Mouse (Mus musculus) hindbrain, embryonic 16.5 days (tissue): ENCODE data around the gene Neurod2. TPM values are rescaled to one million over a fixed set of nuclear protein-coding genes. Genes with fewer than 3 reads are reported as not detected.

ENCODE experiments used
- ATAC-seq: fragments of 200-750 bp; cut with Nextera tagmentation; 2 replicates; pipeline ENCODE4 v1.8.0; 2017; ENCODE audit warnings: moderate TSS enrichment, moderate library complexity
- H3K27ac ChIP-seq: fragments of 300-500 bp; sonication (generic); 2 replicates; pipeline ENCODE4 v1.5.1; 2014; ENCODE audit warnings: low read depth, mild to moderate bottlenecking, control low read depth, low read length, moderate library complexity
- H3K27me3 ChIP-seq: fragments of 300-500 bp; sonication (generic); replicated peaks from 2 replicates; pipeline ENCODE4 v1.6.1; 2014; ENCODE audit warnings: low read length; ENCODE audit not compliant: control insufficient read depth, insufficient read depth
- H3K36me3 ChIP-seq: fragments of 300-500 bp; sonication (generic); 2 replicates; pipeline ENCODE4 v1.6.1; 2014; ENCODE audit warnings: mild to moderate bottlenecking, low read length, moderate library complexity, mixed read lengths; ENCODE audit not compliant: control insufficient read depth, insufficient read depth
- H3K4me1 ChIP-seq: fragments of 300-500 bp; sonication (generic); 2 replicates; pipeline ENCODE4 v1.6.1; 2014; ENCODE audit warnings: low read depth, low read length; ENCODE audit not compliant: control insufficient read depth, insufficient read depth
- H3K4me2 ChIP-seq: fragments of 300-500 bp; sonication (generic); 2 replicates; pipeline ENCODE4 v1.6.1; 2014; ENCODE audit warnings: mild to moderate bottlenecking, low read length, control low read depth, moderate library complexity
- H3K4me3 ChIP-seq: fragments of 300-500 bp; sonication (generic); 2 replicates; pipeline ENCODE4 v1.5.1; 2014; ENCODE audit warnings: mild to moderate bottlenecking, low read length, control low read depth, moderate library complexity
- H3K9ac ChIP-seq: fragments of 300-500 bp; sonication (generic); 2 replicates; pipeline ENCODE4 v1.6.1; 2014; ENCODE audit warnings: low read depth, mild to moderate bottlenecking, control low read depth, low read length, moderate library complexity
- H3K9me3 ChIP-seq: fragments of 300-500 bp; sonication (generic); 2 replicates; pipeline ENCODE4 v1.6.1; 2014; ENCODE audit warnings: mild to moderate bottlenecking, low read length, moderate library complexity; ENCODE audit not compliant: control insufficient read depth
- WGBS: fragments of 180-500 bp; shearing (Covaris S2); extraction: QIAGEN DNeasy Blood & Tissue Kit; methylation state at CpG from one replicate; pipeline ENCODE4 v1.1.7; 2014; 5-methylcytosine and 5-hydroxymethylcytosine counted together
- polyA plus RNA-seq: library from polyadenylated mRNA; unstranded; fragments of >200 nt; fragmentation: Nextera tagmentation; extraction: Ambion mirVana; gene quantifications from 2 replicates; pipeline ENCODE4 v1.2.1, GENCODE M21; 2015

Neurod2 gene
- polyA plus RNA-seq, 1 experiment from 2014 or later: 23.4 TPM

DNA sequence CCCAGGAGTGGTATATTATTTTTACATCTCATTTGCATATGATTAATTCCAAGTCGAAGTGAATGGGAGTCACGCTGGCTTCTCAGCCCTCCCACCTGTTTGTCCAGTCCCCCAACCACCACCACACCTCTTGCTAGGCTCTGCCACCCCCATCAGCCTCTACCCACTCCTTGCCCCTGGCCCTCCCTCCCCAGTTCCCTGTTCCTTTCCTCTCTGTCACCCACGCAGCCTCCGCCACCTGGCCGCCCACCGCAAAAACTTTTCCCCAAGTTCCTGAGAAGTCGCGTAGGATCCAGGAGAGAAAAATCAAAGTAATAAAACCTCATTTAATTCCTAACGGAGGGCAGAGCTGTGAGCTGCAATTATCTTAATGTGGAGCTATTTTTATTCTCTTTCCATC, 16.7 kb upstream of the Neurod2 start:
- no peak overlapping the region for H3K9ac ChIP-seq

DNA sequence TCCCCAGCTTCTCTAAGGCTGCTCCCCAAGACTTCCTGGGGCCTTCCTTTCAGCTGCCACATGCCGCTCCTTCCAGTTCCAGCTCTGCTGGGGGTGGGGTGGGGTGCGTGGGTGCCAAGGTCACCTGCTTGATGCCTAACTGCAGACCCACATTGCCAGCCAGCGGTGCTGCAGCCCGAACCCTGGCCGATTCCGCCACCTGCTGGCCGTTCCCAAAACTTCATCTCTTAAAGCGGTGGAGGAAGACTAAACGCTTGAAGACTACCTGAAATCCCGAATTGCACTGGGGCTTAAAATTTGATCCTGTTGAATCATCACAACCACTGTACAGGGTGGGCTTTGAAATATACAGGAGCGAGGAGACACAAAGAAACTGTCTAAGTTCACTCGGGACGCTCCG, 15.8 kb upstream of the Neurod2 start:
- Histone ChIP-seq H3K27ac (no peak overlapping the region), H3K27me3 (peaks cover 44% of the 10 kb centered on the region), H3K36me3 (no peaks in the 10 kb centered on the region), H3K4me1 (peaks cover 24% of the 10 kb centered on the region), H3K9ac (no peak overlapping the region; the same call in 1 of the 2 replicates), H3K4me2 (peak overlapping the region; percentile 50), H3K4me3 (peak overlapping the region; percentile 25), H3K9me3 (no peaks in the 10 kb centered on the region)
- WGBS: 2% methylated on average over 14 of the region's 14 CpGs
- ATAC-seq: no peak

More for the DNA sequence above, 16.7 kb upstream of the Neurod2 start:
- 12% methylated on average over 9 of the region's 9 CpGs for WGBS
- Histone ChIP-seq H3K27ac (no peak overlapping the region), H3K4me2 (no peak overlapping the region), H3K4me1 (peaks cover 24% of the 10 kb centered on the region), H3K4me3 (no peak overlapping the region), H3K27me3 (peaks cover 54% of the 10 kb centered on the region), H3K36me3 (no peaks in the 10 kb centered on the region), H3K9me3 (no peaks in the 10 kb centered on the region)
- no peak for ATAC-seq

DNA sequence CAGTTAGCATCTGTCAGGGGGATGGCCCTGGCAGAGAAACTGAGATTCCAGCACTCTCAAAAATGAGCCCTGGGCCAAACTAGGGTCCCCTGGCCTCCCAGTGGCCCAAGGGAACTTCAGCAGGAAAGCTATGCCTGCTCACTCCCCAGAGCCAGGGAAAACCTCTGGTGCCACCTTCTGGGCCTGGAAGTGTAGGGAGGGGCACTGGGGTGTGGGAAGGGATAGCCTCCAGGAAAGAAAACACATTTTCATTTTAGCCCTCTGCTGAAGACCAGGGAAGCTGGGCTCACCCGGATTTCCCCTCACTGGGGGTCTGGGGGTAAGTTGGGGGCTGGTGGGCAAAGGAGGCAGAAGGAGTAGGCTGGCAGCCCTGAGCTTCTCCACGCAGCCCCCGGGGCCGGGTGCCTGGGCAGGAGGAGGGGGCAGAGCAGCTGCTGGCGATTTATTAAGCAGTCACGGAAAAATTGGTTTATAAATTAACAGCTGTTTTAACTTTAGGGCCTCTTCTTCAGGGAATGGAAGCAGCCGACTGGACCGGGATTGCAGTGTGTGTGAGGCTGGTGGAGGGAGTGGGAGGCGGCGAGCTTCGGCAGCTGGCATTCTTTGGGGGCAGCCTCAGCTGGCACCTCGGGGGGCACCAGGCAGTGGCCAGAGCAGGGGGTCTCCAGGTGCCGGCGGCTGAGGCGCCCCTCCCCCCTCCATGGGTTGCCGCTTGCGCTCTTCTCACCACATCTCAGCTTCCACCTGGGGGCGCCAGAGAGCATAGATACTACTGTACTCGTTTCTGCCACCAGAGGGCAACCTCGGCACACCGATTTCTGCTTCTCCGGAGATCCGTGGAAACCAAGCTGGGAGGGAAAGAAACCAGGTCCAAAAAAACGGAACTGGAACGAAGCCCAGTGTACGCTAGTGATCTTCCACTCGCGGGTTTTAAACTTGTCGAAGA, 12.8 kb upstream of the Neurod2 start:
- ATAC-seq: peak; percentile 30
- peak overlapping the region; percentile 54 for H3K9ac ChIP-seq
- H3K27me3 ChIP-seq: peaks cover 32% of the 10 kb centered on the region
- H3K4me1 ChIP-seq: peaks cover 24% of the 10 kb centered on the region
- no peaks in the 10 kb centered on the region for H3K36me3 ChIP-seq
- peak overlapping the region; percentile 64 for H3K4me2 ChIP-seq
- no peaks in the 10 kb centered on the region for H3K9me3 ChIP-seq
- under 1% methylated on average over 28 of the region's 29 CpGs for WGBS
- peak overlapping the region; percentile 39; the same call in 1 of the 2 replicates for H3K27ac ChIP-seq
- peak overlapping the region; percentile 39 for H3K4me3 ChIP-seq

- Histone ChIP-seq H3K4me3 (no peak overlapping the region), H3K27ac (no peak overlapping the region), H3K9ac (no peak overlapping the region), H3K4me1 (peaks cover 23% of the 10 kb centered on the region), H3K27me3 (peaks cover 33% of the 10 kb centered on the region), H3K36me3 (no peaks in the 10 kb centered on the region), H3K4me2 (no peak overlapping the region), H3K9me3 (no peaks in the 10 kb centered on the region)
- no peak for ATAC-seq
- 49% methylated on average over 4 of the region's 4 CpGs for WGBS
These were observed 11.7 kb upstream of the Neurod2 start for GRCm38 (mm10) chr11:98341174-98341573.

DNA sequence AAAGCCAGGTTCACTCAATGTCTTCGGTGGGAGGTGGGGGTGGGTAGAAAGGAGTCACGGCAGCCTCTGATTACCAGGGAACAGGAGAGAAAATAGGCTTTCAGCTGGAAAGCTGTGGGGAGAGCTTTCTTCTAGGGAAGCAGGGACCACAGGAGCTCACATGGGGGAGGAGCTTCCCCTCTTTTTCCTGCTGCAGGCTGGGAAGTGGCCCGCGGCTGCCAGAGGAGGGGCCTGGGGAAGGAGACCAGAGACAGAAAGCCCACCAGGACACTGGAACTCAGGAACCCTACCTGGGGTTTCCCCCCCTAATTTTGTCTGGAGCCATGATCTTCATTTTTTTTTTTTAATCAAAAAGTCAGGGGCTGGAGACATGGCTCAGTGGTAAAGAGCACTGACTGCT, 11.1 kb upstream of the Neurod2 start:
- Histone ChIP-seq H3K9ac (no peak overlapping the region), H3K4me3 (no peak overlapping the region), H3K27me3 (peaks cover 34% of the 10 kb centered on the region), H3K4me1 (peaks cover 23% of the 10 kb centered on the region), H3K36me3 (no peaks in the 10 kb centered on the region), H3K4me2 (no peak overlapping the region), H3K9me3 (no peaks in the 10 kb centered on the region), H3K27ac (no peak overlapping the region)
- 6% methylated on average over 4 of the region's 4 CpGs for WGBS
- ATAC-seq: no peak

DNA sequence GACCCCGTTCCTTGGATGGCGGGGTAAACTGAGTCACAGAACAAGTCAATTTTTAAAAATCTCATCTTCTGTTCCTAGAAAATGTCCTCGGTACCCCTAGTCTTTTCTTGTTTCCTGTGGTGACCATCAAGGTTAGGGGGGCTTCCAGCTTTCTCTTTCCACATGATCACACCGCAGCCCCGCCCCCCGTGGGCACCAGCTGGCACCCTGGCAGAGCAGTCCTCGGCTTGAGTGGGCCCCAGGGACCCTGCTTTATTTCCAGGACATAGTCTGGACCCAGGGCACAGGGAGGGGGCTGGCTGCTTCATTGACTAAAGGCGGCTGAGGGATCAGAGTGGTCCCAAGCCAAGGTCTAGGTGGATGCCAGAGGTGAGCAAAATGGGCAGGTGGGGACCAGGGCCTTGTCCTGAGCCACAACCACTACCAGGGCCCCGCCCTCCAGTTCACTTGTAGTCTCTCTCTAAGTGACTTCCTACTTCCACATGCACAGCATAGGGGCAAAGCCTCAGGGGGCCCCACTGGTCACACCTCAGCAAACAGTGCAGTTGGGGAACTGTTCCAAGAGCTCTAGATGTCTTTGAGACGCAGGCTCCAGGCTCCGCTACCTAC, 10.3 kb upstream of the Neurod2 start:
- H3K9me3 ChIP-seq: no peaks in the 10 kb centered on the region
- peaks cover 34% of the 10 kb centered on the region for H3K27me3 ChIP-seq
- peak overlapping the region; percentile 74; the same call in 1 of the 2 replicates for H3K9ac ChIP-seq
- peak overlapping the region; percentile 96 for H3K4me2 ChIP-seq
- H3K4me3 ChIP-seq: peak overlapping the region; percentile 53; the same call in 1 of the 2 replicates
- peak overlapping the region; percentile 93 for H3K27ac ChIP-seq
- no peaks in the 10 kb centered on the region for H3K36me3 ChIP-seq
- WGBS: 5% methylated on average over 11 of the region's 11 CpGs
- ATAC-seq: peak; percentile 13; the same call in 1 of the 2 replicates
- peaks cover 23% of the 10 kb centered on the region for H3K4me1 ChIP-seq

DNA sequence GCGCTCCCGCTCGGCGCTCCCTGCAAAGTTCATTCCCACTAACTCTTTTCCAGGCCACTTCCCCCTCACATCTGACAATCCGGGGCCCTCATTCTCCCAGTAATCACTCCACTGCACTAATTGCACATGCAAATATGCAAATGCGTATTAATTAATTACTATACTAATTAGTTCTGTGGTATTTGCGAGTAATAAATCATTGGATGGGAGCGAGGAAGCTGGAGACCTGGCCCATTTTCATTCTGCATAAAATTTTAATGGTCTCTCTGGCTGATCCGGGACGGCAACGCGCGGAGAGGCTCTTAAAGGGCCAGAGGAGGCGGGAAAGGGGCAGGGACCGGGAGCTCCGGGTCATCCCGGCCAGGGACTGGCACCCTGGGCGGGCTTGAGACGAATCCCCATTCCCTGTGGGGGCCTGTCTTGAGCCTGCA, 9.6 kb upstream of the Neurod2 start:
- peaks cover 29% of the 10 kb centered on the region for H3K4me1 ChIP-seq
- peaks cover 38% of the 10 kb centered on the region for H3K27me3 ChIP-seq
- H3K9ac ChIP-seq: peak overlapping the region; percentile 74
- peak overlapping the region; percentile 96 for H3K4me2 ChIP-seq
- no peaks in the 10 kb centered on the region for H3K36me3 ChIP-seq
- H3K27ac ChIP-seq: peak overlapping the region; percentile 93
- peak overlapping the region; percentile 53 for H3K4me3 ChIP-seq
- 0 out of 2 replicates have a peak, but pooled peaks have one; percentile 15 for ATAC-seq
- WGBS: under 1% methylated on average over 19 of the region's 19 CpGs
- H3K9me3 ChIP-seq: no peaks in the 10 kb centered on the region

DNA sequence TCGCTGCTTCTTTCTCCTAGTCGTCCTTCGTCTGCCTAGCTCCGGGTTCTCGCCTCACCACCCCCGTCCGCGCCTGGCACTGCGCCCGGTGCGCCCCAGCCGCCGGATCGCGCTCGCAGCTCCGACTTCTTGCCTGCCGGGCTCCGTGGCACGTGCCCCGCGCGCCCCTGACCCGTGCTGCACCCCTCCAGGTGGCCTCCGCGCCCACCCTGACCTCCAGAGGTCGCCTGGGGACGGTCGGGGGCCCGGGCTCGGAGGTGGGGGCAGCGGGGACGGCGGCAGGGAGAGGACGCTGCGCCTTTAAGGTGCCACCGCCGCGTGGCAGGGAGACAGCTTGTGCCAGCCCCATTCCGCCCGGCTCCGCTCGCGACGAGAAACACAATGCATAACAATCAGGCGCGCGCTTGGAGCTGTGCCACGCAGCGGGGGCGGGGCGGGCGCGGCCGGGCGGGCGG, 9.1 kb upstream of the Neurod2 start:
- ATAC-seq: 0 out of 2 replicates have a peak, but pooled peaks have one; percentile 60
- H3K27me3 ChIP-seq: peaks cover 43% of the 10 kb centered on the region
- peak overlapping the region; percentile 53 for H3K4me3 ChIP-seq
- no peaks in the 10 kb centered on the region for H3K36me3 ChIP-seq
- peaks cover 30% of the 10 kb centered on the region for H3K4me1 ChIP-seq
- H3K9ac ChIP-seq: peak overlapping the region; percentile 74
- H3K4me2 ChIP-seq: peak overlapping the region; percentile 96
- peak overlapping the region; percentile 93 for H3K27ac ChIP-seq
- WGBS: 1% methylated on average over 42 of the region's 57 CpGs
- H3K9me3 ChIP-seq: no peaks in the 10 kb centered on the region
